Mouse (Mus musculus) forebrain, postnatal 0 days (tissue): ENCODE measurements around the gene Mab21l3. TPM values are rescaled to one million over a fixed set of nuclear protein-coding genes. Genes with fewer than 3 reads are reported as not detected.
A peak's percentile ranks its signal among the peaks of the same experiment; 100 is the strongest.

Experiments used
- ATAC-seq: fragments of 200-750 bp; cut with Nextera tagmentation; 2 replicates; pipeline ENCODE4 v1.8.0; 2017; ENCODE audit warnings: mild to moderate bottlenecking, moderate library complexity
- DNase-seq: peaks from one replicate; pipeline ENCODE4 v3.0.0-alpha.2; 2015
- H3K27ac ChIP-seq: fragments of 300-500 bp; sonication (generic); 2 replicates; pipeline ENCODE4 v1.5.1; 2014; ENCODE audit warnings: low read depth, mild to moderate bottlenecking, antibody characterized with exemption, low read length, moderate library complexity, mixed read lengths
- H3K27me3 ChIP-seq: fragments of 300-500 bp; sonication (generic); 2 replicates; pipeline ENCODE4 v1.6.1; 2014; ENCODE audit warnings: mild to moderate bottlenecking, low read length, mixed read lengths; ENCODE audit not compliant: insufficient read depth
- H3K36me3 ChIP-seq: fragments of 300-500 bp; sonication (generic); 2 replicates; pipeline ENCODE4 v1.6.1; 2014; ENCODE audit warnings: mild to moderate bottlenecking, moderate library complexity; ENCODE audit not compliant: insufficient read depth
- H3K4me1 ChIP-seq: fragments of 300-500 bp; sonication (generic); 2 replicates; pipeline ENCODE4 v1.6.1; 2014; ENCODE audit warnings: antibody characterized with exemption; ENCODE audit not compliant: insufficient read depth
- H3K4me2 ChIP-seq: fragments of 300-500 bp; sonication (generic); 2 replicates; pipeline ENCODE4 v1.6.1; 2014; ENCODE audit warnings: low read depth, mild to moderate bottlenecking, moderate library complexity
- H3K4me3 ChIP-seq: fragments of 300-500 bp; sonication (generic); 2 replicates; pipeline ENCODE4 v1.5.1; 2014; ENCODE audit warnings: low read depth, low read length, mixed read lengths
- H3K9ac ChIP-seq: fragments of 300-500 bp; sonication (generic); 2 replicates; pipeline ENCODE4 v1.6.1; 2014; ENCODE audit warnings: mild to moderate bottlenecking
- H3K9me3 ChIP-seq: fragments of 300-500 bp; sonication (generic); 2 replicates; pipeline ENCODE4 v1.6.1; 2016; ENCODE audit warnings: low read length
- CTCF ChIP-seq: sonication (generic); IDR thresholded peaks from 2 replicates; pipeline ENCODE4 v1.5.1; 2016; ENCODE audit warnings: antibody characterized with exemption, control low read depth, low read depth
- WGBS: fragments of 180-500 bp; shearing (Covaris S2); extraction: QIAGEN DNeasy Blood & Tissue Kit; methylation state at CpG from one replicate; pipeline ENCODE4 v1.1.7; 2014; 5-methylcytosine and 5-hydroxymethylcytosine counted together
- polyA plus RNA-seq: library from polyadenylated mRNA; unstranded; fragments of >200 nt; fragmentation: Nextera tagmentation; extraction: Ambion mirVana; gene quantifications from 2 replicates; pipeline ENCODE4 v1.2.1, GENCODE M21; 2015
- total RNA-seq: library from RNA; depleted of rRNA; stranded (reverse); fragments of >200 nt; gene quantifications from 2 replicates; pipeline ENCODE4 v1.2.3, GENCODE M21; 2014

Gene Mab21l3
- total and polyA plus RNA-seq, 2 experiments from 2014 or later = 0.07 TPM; not detected in 1

- Histone ChIP-seq H3K27ac (no peak overlapping the region), H3K4me3 (no peak overlapping the region), H3K27me3 (peaks cover 3% of the 10 kb centered on the region; the same call in 1 of the 2 replicates), H3K36me3 (no peaks in the 10 kb centered on the region), H3K9me3 (no peaks in the 10 kb centered on the region), H3K4me1 (no peaks in the 10 kb centered on the region), H3K9ac (no peak overlapping the region), H3K4me2 (no peak overlapping the region)
- WGBS = 28% methylated on average over 15 of the region's 15 CpGs
- DNase-seq (peak; percentile 63), ATAC-seq (peak; percentile 76)
- TF ChIP-seq CTCF = no peak
Measured at GRCm38 (mm10) chr3:101797830-101798709, 50.7 kb downstream of the Mab21l3 start.

DNA sequence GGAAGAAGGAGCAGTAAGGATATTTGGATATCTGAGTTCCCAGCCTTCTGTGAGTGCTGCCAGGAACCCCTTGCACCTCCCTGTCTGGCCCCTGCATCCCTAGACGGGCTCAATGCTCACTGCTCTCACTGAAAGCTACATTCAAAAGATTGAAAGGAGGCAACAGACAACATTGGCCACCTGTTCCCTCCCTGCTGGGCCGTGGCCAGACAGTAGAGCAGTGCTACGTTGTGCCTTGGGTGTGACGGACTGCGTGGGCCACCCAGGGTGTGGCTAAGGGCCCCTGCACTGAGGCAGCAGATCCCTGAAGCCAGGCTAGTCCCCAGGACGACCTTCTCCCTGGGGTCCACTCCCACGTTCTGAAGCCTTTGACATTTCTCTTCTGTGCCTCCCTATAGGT lies 52.5 kb downstream of the Mab21l3 start:
- no peaks in the 10 kb centered on the region for H3K27me3 ChIP-seq
- no peak overlapping the region for H3K27ac ChIP-seq
- no peaks in the 10 kb centered on the region for H3K36me3 ChIP-seq
- no peak for TF ChIP-seq CTCF
- no peak overlapping the region for H3K4me2 ChIP-seq
- no peak for DNase-seq
- 34% methylated on average over 7 of the region's 7 CpGs for WGBS
- no peak overlapping the region for H3K4me3 ChIP-seq
- no peak overlapping the region for H3K9ac ChIP-seq
- H3K9me3 ChIP-seq = no peaks in the 10 kb centered on the region
- no peaks in the 10 kb centered on the region for H3K4me1 ChIP-seq
- no peak for ATAC-seq

DNA sequence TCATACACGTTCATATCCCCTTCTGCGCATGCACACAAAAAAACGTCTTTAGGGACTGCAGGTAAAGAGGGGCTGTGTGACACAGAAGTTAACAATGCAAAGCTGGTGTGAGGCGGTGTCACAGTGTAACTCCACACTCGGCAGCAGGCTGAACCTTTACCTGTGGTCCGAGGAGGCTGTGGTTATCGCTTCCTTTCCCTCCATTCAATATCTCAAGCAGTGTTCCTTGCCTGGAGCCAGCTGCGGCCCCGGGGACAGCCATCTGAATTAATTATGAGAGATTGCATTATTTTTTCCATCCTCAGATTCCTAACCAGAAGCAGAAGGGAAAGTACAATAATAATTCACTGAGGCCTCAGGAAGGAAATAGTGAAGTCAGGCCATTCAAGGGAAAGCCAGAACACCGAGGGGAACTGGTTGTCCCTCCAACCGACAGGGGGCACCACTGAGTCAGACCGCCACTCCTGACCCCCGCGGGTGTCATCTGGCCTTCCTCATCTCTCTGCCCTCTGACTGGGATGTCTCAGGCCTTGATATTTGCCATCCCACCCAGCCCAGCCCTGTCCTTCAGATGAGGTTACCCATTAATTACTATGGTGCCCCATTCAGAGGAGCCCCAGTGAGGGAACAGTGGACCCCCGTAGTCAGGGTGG lies 53.2 kb downstream of the Mab21l3 start:
- Histone ChIP-seq H3K4me1 (no peaks in the 10 kb centered on the region), H3K36me3 (no peaks in the 10 kb centered on the region), H3K27me3 (no peaks in the 10 kb centered on the region), H3K4me3 (no peak overlapping the region), H3K9ac (no peak overlapping the region), H3K9me3 (no peaks in the 10 kb centered on the region), H3K4me2 (no peak overlapping the region), H3K27ac (no peak overlapping the region)
- no peak; the same call in 1 of the 2 replicates for TF ChIP-seq CTCF
- no peak for DNase-seq
- no peak for ATAC-seq
- WGBS = 82% methylated on average over 15 of the region's 15 CpGs

- TF ChIP-seq CTCF = no peak
- H3K9ac ChIP-seq = no peak overlapping the region
- H3K4me2 ChIP-seq = no peak overlapping the region
Measured at GRCm38 (mm10) chr3:101794666-101795065, 54.1 kb downstream of the Mab21l3 start.

GRCm38 (mm10) chr3:101794026-101794425 lies 54.7 kb downstream of the Mab21l3 start:
- 65% methylated on average over 5 of the region's 5 CpGs for WGBS

More at GRCm38 (mm10) chr3:101794666-101795065, 54.1 kb downstream of the Mab21l3 start:
- Histone ChIP-seq H3K9me3 (no peaks in the 10 kb centered on the region), H3K36me3 (no peaks in the 10 kb centered on the region), H3K4me1 (no peaks in the 10 kb centered on the region), H3K27ac (no peak overlapping the region), H3K4me3 (no peak overlapping the region), H3K27me3 (no peaks in the 10 kb centered on the region)
- DNase-seq (no peak), ATAC-seq (peak; percentile 33; the same call in 1 of the 2 replicates)
- WGBS = 35% methylated on average over 9 of the region's 9 CpGs

GRCm38 (mm10) chr3:101792191-101792590 lies 56.6 kb downstream of the Mab21l3 start:
- H3K27me3 ChIP-seq = no peaks in the 10 kb centered on the region
- H3K4me3 ChIP-seq = no peak overlapping the region
- 83% methylated on average over 4 of the region's 4 CpGs for WGBS
- H3K27ac ChIP-seq = no peak overlapping the region
- no peaks in the 10 kb centered on the region for H3K4me1 ChIP-seq
- H3K4me2 ChIP-seq = no peak overlapping the region
- DNase-seq (no peak), ATAC-seq (no peak)
- no peak overlapping the region for H3K9ac ChIP-seq
- no peaks in the 10 kb centered on the region for H3K9me3 ChIP-seq
- no peak for TF ChIP-seq CTCF
- H3K36me3 ChIP-seq = no peaks in the 10 kb centered on the region

More at GRCm38 (mm10) chr3:101794026-101794425, 54.7 kb downstream of the Mab21l3 start:
- no peak overlapping the region for H3K9ac ChIP-seq
- no peak overlapping the region for H3K27ac ChIP-seq
- no peak overlapping the region for H3K4me3 ChIP-seq
- no peaks in the 10 kb centered on the region for H3K4me1 ChIP-seq
- no peak overlapping the region for H3K4me2 ChIP-seq
- DNase-seq (no peak), ATAC-seq (no peak)
- no peaks in the 10 kb centered on the region for H3K27me3 ChIP-seq
- no peak for TF ChIP-seq CTCF
- no peaks in the 10 kb centered on the region for H3K9me3 ChIP-seq
- no peaks in the 10 kb centered on the region for H3K36me3 ChIP-seq
